Mouse (Mus musculus): Measurements from ENCODE around the gene Acvr1c.

Acvr1c gene

DNA sequence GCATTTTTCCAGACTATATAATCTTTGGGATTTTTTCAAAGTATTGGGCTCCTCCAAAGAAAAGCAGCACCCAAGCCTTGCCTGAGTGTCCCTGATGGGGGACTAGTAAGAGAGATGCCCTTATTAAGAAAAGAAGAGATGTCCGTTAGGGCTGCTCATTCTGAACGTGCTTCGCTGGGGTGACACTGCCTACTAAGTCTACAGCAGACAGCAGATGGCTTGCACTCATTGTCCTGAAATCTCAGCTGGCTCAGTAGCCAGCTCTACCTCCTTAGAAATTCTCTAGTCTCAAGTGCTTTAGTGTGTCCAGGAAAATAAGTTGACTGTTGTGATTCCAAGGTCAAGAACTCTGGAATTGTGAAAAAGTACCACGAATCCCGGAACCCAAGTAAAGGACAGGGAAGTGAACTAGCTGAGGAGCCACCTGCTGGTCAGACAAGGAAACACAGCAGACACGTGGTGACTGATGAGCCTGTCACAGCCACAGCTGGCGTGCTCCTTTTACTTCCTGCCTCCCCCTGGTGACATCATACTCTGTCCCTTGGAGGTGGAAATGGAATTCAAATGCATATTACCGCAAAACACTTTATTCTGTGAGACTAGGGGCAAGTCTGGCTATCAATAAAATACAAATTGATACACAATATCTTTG lies 75.3 kb downstream of the Acvr1c start:
- peak; percentile 20 for DNase-seq (ENCODE audit: inconsistent ontology term)

DNA sequence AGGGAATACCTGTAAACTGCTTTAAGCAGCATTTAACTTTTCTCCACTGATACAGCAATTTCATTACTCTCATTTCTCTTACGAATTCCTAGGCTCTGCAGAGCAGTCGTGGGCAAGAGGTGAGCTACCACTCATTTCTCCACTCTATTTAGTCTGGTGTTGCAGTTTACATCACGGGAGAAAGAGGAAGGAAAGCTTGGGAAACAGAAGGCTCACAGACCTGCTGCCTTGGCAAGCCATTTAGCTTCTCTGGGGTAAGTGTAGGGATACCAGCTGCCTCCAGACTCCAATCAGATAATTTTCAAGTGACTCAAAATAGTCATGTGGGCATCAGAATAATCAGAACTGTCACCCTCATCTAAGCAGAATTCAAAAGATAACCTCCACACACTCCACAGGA lies 76.6 kb downstream of the Acvr1c start:
- no peak for DNase-seq (ENCODE audit: inconsistent ontology term)

DNA sequence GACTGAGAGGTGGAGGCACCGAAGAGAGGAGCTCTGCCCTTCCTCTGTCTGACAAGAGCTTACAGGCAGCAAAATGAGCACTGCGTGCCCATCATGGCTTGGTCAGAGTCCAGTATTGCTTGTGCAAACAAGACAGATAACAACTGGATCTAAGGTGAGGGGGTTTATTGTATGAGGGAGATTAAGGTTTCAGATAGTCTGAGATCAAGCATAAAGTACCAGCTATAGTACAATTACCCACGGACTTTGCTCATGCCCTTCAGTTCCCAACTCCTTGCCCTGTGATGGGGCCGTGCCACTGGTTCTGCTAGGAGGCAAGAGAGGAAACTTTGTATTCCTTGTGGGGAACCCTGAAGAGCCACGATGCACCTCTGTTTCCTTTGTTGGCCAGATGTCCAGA lies 78.5 kb downstream of the Acvr1c start:
- DNase-seq (ENCODE audit: inconsistent ontology term): no peak

DNA sequence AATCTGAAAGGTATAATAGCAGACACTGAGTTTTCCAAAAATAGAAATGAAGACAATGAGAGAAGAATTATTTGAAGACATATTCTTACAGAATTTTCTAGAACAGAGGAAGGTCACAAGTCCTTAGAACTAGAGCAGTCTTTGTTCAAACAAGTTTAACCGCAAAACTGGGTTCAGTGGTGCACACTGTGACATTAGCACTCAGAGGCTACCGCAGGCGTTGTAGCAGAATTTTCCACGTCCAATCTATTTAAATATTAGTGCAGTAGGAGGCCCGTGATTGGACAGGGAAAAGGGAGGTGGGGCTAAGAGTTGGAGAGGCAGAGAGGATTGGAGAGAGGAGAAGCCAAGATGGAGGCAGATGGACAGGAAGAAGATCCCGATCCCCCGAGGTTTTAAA lies 81.2 kb downstream of the Acvr1c start:
- no peak for DNase-seq (ENCODE audit: inconsistent ontology term)

DNA sequence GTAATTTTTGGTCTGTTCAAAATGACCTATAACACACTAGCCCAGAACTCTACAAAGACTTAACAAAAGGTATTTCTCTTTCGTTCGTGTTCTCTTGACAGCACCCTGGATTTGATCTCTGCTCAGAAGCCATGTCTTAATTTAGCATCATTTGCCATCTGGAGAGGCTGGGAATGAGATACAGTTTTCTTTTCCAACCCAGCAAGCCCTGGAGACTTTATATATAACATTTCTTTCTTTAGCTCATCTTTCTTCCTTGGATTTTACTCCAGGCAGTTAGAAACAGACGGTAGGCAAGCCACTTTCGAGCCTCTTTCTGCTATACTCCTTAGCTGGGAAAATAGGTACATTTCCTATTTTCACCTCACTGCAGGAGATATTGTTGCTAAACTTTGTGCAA lies 117.1 kb downstream of the Acvr1c start:
- DNase-seq (ENCODE audit: inconsistent ontology term): no peak

DNA sequence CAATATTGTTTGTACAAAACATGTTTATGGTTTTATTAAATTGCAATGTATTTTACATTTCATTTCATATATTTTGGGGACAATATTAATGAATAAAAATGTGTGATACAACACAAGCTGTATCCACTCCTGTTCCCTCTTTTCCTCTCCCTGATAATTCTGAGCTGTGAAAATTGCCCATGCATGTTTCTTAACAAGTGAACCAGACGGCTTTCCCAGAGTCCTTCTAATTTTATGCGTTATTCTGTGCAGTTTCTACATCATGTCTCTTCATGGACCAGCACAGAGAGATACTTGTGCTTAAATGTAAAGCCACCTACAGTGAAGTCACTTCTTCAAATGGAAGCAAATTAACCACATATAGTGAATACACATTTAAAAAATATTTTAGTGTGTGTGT lies 120.2 kb downstream of the Acvr1c start:
- DNase-seq (ENCODE audit: inconsistent ontology term): no peak
